Mouse (Mus musculus) neural tube, embryonic 13.5 days (tissue): ENCODE measurements around the gene Taldo1. TPM values are rescaled to one million over a fixed set of nuclear protein-coding genes. Genes with fewer than 3 reads are reported as not detected.
"Not testable (repeated sequence)": the region's sequence is repeated elsewhere in the genome, so short reads cannot be mapped to it uniquely, and the experiment has no call there.

Source experiments
- ATAC-seq: fragments of 200-750 bp; cut with Nextera tagmentation; 2 replicates; pipeline ENCODE4 v1.8.0; 2017; ENCODE audit warnings: low read depth, mild to moderate bottlenecking, moderate TSS enrichment, moderate library complexity
- H3K27ac ChIP-seq: fragments of 300-500 bp; sonication (generic); replicated peaks from 2 replicates; pipeline ENCODE4 v1.5.1; 2015; ENCODE audit warnings: moderate library complexity, mild to moderate bottlenecking, inconsistent platforms
- H3K27me3 ChIP-seq: fragments of 300-500 bp; sonication (generic); 2 replicates; pipeline ENCODE4 v1.6.1; 2015; ENCODE audit warnings: mild to moderate bottlenecking, inconsistent platforms
- H3K36me3 ChIP-seq: fragments of 300-500 bp; sonication (generic); 2 replicates; pipeline ENCODE4 v1.6.1; 2015; ENCODE audit warnings: mild to moderate bottlenecking, inconsistent platforms
- H3K4me1 ChIP-seq: fragments of 300-500 bp; sonication (generic); replicated peaks from 2 replicates; pipeline ENCODE4 v1.6.1; 2015; ENCODE audit warnings: inconsistent platforms
- H3K4me2 ChIP-seq: fragments of 300-500 bp; sonication (generic); 2 replicates; pipeline ENCODE4 v1.6.1; 2015; ENCODE audit warnings: inconsistent platforms, mild to moderate bottlenecking, moderate library complexity
- H3K4me3 ChIP-seq: fragments of 300-500 bp; sonication (generic); 2 replicates; pipeline ENCODE4 v1.5.1; 2015; ENCODE audit warnings: mild to moderate bottlenecking, inconsistent platforms
- H3K9ac ChIP-seq: fragments of 300-500 bp; sonication (generic); 2 replicates; pipeline ENCODE4 v1.6.1; 2015; ENCODE audit warnings: moderate library complexity, mild to moderate bottlenecking, inconsistent platforms
- H3K9me3 ChIP-seq: fragments of 300-500 bp; sonication (generic); 2 replicates; pipeline ENCODE4 v1.6.1; 2016; ENCODE audit warnings: inconsistent platforms
- WGBS: fragments of 180-500 bp; shearing (Covaris S2); methylation state at CpG from one replicate; pipeline ENCODE4 v1.1.7; 2015; 5-methylcytosine and 5-hydroxymethylcytosine counted together
- polyA plus RNA-seq: library from polyadenylated mRNA; unstranded; fragments of >200 nt; fragmentation: Nextera tagmentation; extraction: Ambion mirVana; gene quantifications from 2 replicates; pipeline ENCODE4 v1.2.1, GENCODE M21; 2015

Gene Taldo1
- polyA plus RNA-seq, 1 experiment from 2014 or later: 340 TPM

GRCm38 (mm10) chr7:141390326-141391259 lies 1.4 kb upstream of the Taldo1 start:
- Histone ChIP-seq H3K9me3 (no peaks in the 10 kb centered on the region), H3K27me3 (peaks cover 17% of the 10 kb centered on the region), H3K27ac (no peak overlapping the region), H3K36me3 (no peaks in the 10 kb centered on the region), H3K9ac (no peak overlapping the region), H3K4me2 (peak overlapping the region; percentile 95), H3K4me1 (peaks cover 17% of the 10 kb centered on the region), H3K4me3 (no peak overlapping the region)
- WGBS: 57% methylated on average over 9 of the region's 9 CpGs
- ATAC-seq: no peak

GRCm38 (mm10) chr7:141392552-141393222 lies 688 bp downstream of the Taldo1 start:
- Histone ChIP-seq H3K4me2 (peak overlapping the region; percentile 95), H3K27ac (peak overlapping the region; percentile 87), H3K4me1 (peaks cover 17% of the 10 kb centered on the region), H3K9ac (peak overlapping the region; percentile 80), H3K36me3 (peaks cover 16% of the 10 kb centered on the region), H3K9me3 (no peaks in the 10 kb centered on the region), H3K4me3 (peak overlapping the region; percentile 71), H3K27me3 (peaks cover 17% of the 10 kb centered on the region)
- no peak; the same call in 1 of the 2 replicates for ATAC-seq
- WGBS: 30% methylated on average over 9 of the region's 9 CpGs

- Histone ChIP-seq H3K9me3 (no peaks in the 10 kb centered on the region), H3K36me3 (peaks cover 31% of the 10 kb centered on the region), H3K27ac (no peak overlapping the region), H3K4me3 (no peak overlapping the region), H3K27me3 (peaks cover 11% of the 10 kb centered on the region), H3K4me1 (peaks cover 17% of the 10 kb centered on the region), H3K9ac (no peak overlapping the region), H3K4me2 (no peak overlapping the region)
- no peak for ATAC-seq
- 79% methylated on average over 7 of the region's 7 CpGs for WGBS
These were observed 2.2 kb downstream of the Taldo1 start for GRCm38 (mm10) chr7:141394158-141394557.

GRCm38 (mm10) chr7:141394771-141395170 lies 2.8 kb downstream of the Taldo1 start:
- Histone ChIP-seq H3K36me3 (peaks cover 37% of the 10 kb centered on the region), H3K9me3 (no peaks in the 10 kb centered on the region), H3K4me1 (peaks cover 17% of the 10 kb centered on the region), H3K27ac (no peak overlapping the region), H3K27me3 (peaks cover 7% of the 10 kb centered on the region), H3K4me2 (no peak overlapping the region), H3K4me3 (no peak overlapping the region), H3K9ac (no peak overlapping the region)
- no peak for ATAC-seq
- WGBS: 17% methylated on average over 6 of the region's 6 CpGs

GRCm38 (mm10) chr7:141395348-141395747 lies 3.3 kb downstream of the Taldo1 start:
- 83% methylated on average over 1 of the region's 1 CpGs for WGBS
- H3K27me3 ChIP-seq: peaks cover 2% of the 10 kb centered on the region; the same call in 1 of the 2 replicates

GRCm38 (mm10) chr7:141403305-141403704 lies 11.3 kb downstream of the Taldo1 start:
- no peak overlapping the region for H3K9ac ChIP-seq
- WGBS: 43% methylated on average over 5 of the region's 5 CpGs
- no peaks in the 10 kb centered on the region for H3K27me3 ChIP-seq
- H3K27ac ChIP-seq: no peak overlapping the region
- no peaks in the 10 kb centered on the region for H3K9me3 ChIP-seq
- H3K4me2 ChIP-seq: no peak overlapping the region
- H3K4me1 ChIP-seq: no peaks in the 10 kb centered on the region
- peak; percentile 15; the same call in 1 of the 2 replicates for ATAC-seq
- no peak overlapping the region for H3K4me3 ChIP-seq
- peaks cover 71% of the 10 kb centered on the region for H3K36me3 ChIP-seq

More at GRCm38 (mm10) chr7:141395348-141395747, 3.3 kb downstream of the Taldo1 start:
- no peak overlapping the region for H3K27ac ChIP-seq
- H3K36me3 ChIP-seq: peaks cover 43% of the 10 kb centered on the region
- no peak for ATAC-seq
- H3K9ac ChIP-seq: peak overlapping the region; percentile 22; the same call in 1 of the 2 replicates
- H3K4me2 ChIP-seq: no peak overlapping the region
- peaks cover 17% of the 10 kb centered on the region for H3K4me1 ChIP-seq
- no peak overlapping the region for H3K4me3 ChIP-seq
- H3K9me3 ChIP-seq: no peaks in the 10 kb centered on the region

GRCm38 (mm10) chr7:141405466-141405865 lies 13.5 kb downstream of the Taldo1 start:
- H3K27me3 ChIP-seq: no peaks in the 10 kb centered on the region
- no peak overlapping the region for H3K9ac ChIP-seq
- ATAC-seq: no peak
- 83% methylated on average over 4 of the region's 4 CpGs for WGBS
- no peak overlapping the region for H3K27ac ChIP-seq
- H3K4me3 ChIP-seq: no peak overlapping the region
- peaks cover 71% of the 10 kb centered on the region for H3K36me3 ChIP-seq
- no peaks in the 10 kb centered on the region for H3K9me3 ChIP-seq
- no peak overlapping the region for H3K4me2 ChIP-seq
- peaks cover 5% of the 10 kb centered on the region; the same call in 1 of the 2 replicates for H3K4me1 ChIP-seq

- WGBS: 96% methylated on average over 7 of the region's 7 CpGs
- H3K4me3 ChIP-seq, H3K4me2 ChIP-seq, H3K27me3 ChIP-seq, H3K9ac ChIP-seq, H3K4me1 ChIP-seq, H3K27ac ChIP-seq, ATAC-seq, H3K9me3 ChIP-seq: not testable (repeated sequence)
- H3K36me3 ChIP-seq: peaks cover 61% of the 10 kb centered on the region
These were observed 15.7 kb downstream of the Taldo1 start for GRCm38 (mm10) chr7:141407670-141408069.

- 13% methylated on average over 11 of the region's 11 CpGs for WGBS
- H3K4me3 ChIP-seq: no peak overlapping the region
- H3K27ac ChIP-seq: no peak overlapping the region
- peak overlapping the region; percentile 18; the same call in 1 of the 2 replicates for H3K4me2 ChIP-seq
- peaks cover 53% of the 10 kb centered on the region for H3K36me3 ChIP-seq
- no peaks in the 10 kb centered on the region for H3K9me3 ChIP-seq
- ATAC-seq: no peak
- H3K9ac ChIP-seq: peak overlapping the region; percentile 53
- H3K27me3 ChIP-seq: no peaks in the 10 kb centered on the region
- peaks cover 14% of the 10 kb centered on the region for H3K4me1 ChIP-seq
These were observed 16.8 kb downstream of the Taldo1 start for GRCm38 (mm10) chr7:141408833-141409232.

GRCm38 (mm10) chr7:141410631-141411030 lies 18.6 kb downstream of the Taldo1 start:
- no peak overlapping the region for H3K4me3 ChIP-seq
- no peak overlapping the region for H3K27ac ChIP-seq
- no peaks in the 10 kb centered on the region for H3K9me3 ChIP-seq
- H3K9ac ChIP-seq: no peak overlapping the region; the same call in 1 of the 2 replicates
- H3K36me3 ChIP-seq: peaks cover 41% of the 10 kb centered on the region
- peaks cover 21% of the 10 kb centered on the region for H3K4me1 ChIP-seq
- H3K27me3 ChIP-seq: no peaks in the 10 kb centered on the region
- H3K4me2 ChIP-seq: no peak overlapping the region
- WGBS: 93% methylated on average over 8 of the region's 8 CpGs
- ATAC-seq: no peak

- peaks cover 21% of the 10 kb centered on the region for H3K4me1 ChIP-seq
- H3K9me3 ChIP-seq: no peaks in the 10 kb centered on the region
- H3K4me3 ChIP-seq: no peak overlapping the region
- H3K36me3 ChIP-seq: peaks cover 41% of the 10 kb centered on the region
- no peak overlapping the region for H3K27ac ChIP-seq
- no peaks in the 10 kb centered on the region for H3K27me3 ChIP-seq
- ATAC-seq: no peak
- WGBS: 88% methylated on average over 1 of the region's 1 CpGs
- H3K9ac ChIP-seq: no peak overlapping the region
- H3K4me2 ChIP-seq: no peak overlapping the region
These were observed 19.7 kb downstream of the Taldo1 start for GRCm38 (mm10) chr7:141411667-141412066.

GRCm38 (mm10) chr7:141413331-141413730 lies 21.3 kb downstream of the Taldo1 start:
- Histone ChIP-seq H3K4me2 (peak overlapping the region; percentile 78), H3K9ac (peak overlapping the region; percentile 90), H3K4me1 (peaks cover 21% of the 10 kb centered on the region), H3K4me3 (peak overlapping the region; percentile 77), H3K36me3 (peaks cover 33% of the 10 kb centered on the region), H3K27me3 (no peaks in the 10 kb centered on the region), H3K27ac (peak overlapping the region; percentile 92), H3K9me3 (no peaks in the 10 kb centered on the region)
- ATAC-seq: peak; percentile 49
- WGBS: 3% methylated on average over 16 of the region's 16 CpGs
